Mouse (Mus musculus) B cell, adult 67 days (primary cell): ENCODE data around the gene Nr2c1. TPM values are rescaled to one million over a fixed set of nuclear protein-coding genes. Genes with fewer than 3 reads are reported as not detected.

Source experiments
- total RNA-seq, 2 experiments: library from RNA; stranded (reverse); gene quantifications; 4 replicates each; pipeline ENCODE4 v1.2.4; 2023

The Nr2c1 gene
- total RNA-seq: 1 to 10 TPM; 6.0 to 7.3 TPM

GRCm38 (mm10) chr10:94147756-94148531 is at the start of gene Nr2c1:
Nr2c1 (plus strand) TSS chr10:94148023.

DNA sequence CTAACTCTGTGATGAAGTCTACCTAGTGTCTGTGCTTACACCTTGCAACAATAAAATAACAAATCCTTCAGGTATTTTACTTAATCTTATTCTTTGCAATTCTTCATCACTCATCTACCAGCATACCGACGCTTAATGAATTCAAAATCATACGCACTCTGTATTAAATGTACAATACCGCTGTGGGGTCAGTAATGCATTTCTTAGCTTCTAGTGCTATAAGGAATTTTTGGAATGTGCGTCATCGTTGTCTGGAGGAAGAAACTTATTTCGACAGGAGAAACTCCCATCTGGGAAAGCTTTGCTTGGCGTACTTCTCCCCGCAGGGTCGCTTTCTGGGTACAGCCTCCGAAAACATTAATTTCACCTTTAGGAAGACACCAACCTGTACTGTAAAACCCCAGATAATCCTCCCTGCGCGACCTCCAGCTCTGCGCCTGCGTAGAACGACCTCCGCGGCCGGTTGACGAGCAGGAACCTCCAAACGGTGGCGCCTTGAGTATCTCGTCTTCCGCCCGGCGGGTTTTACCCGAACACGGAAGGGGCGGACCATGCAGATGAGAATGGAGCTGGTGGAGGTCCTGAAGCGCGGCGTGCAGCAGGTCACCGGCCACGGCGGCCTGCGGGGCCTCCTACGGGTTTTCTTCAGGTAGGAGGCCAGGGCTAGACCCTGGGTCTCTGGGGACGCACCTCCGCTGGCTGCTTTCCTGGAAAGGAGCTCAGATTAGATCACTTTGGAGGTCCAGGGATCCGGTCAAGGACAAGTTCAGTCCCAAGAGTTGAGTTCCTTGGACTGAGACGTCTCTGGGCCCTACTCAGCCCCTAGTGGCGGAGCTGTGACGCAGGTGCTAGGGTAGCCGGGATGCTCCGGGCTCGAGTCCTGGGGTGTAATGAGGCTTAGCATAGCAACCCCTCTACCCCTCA is 50.9 kb downstream of the Nr2c1 start, which contains the start of gene Ndufa12:
TSS of gene Ndufa12 (plus strand) at position 239 of the 924 bp plus-strand sequence.

Other genes with a start within 250 kb of the Nr2c1 start
- gene Vezt, start 112.2 kb upstream of the Nr2c1 start, total RNA-seq: 10 to 100 TPM; 18.1 to 25.0 TPM
- 10 to 100 TPM; 17.9 to 27.4 TPM for gene Fgd6, start 112.0 kb upstream of the Nr2c1 start, total RNA-seq
- gene Ndufa12, start 50.7 kb downstream of the Nr2c1 start, total RNA-seq: 10 to 100 TPM; 55.7 to 64.3 TPM
- gene Gm4792, start 150.7 kb downstream of the Nr2c1 start, total RNA-seq: not detected
- 10 to 100 TPM; 19.6 to 23.8 TPM for gene Tmcc3, start 163.9 kb downstream of the Nr2c1 start, total RNA-seq